Mouse (Mus musculus): Measurements from ENCODE around the gene Slc35f4. TPM values are rescaled to one million over a fixed set of nuclear protein-coding genes. Genes with fewer than 3 reads are reported as not detected.

The Slc35f4 gene
- polyA plus RNA-seq, 1 experiment = 0.30 TPM

DNA sequence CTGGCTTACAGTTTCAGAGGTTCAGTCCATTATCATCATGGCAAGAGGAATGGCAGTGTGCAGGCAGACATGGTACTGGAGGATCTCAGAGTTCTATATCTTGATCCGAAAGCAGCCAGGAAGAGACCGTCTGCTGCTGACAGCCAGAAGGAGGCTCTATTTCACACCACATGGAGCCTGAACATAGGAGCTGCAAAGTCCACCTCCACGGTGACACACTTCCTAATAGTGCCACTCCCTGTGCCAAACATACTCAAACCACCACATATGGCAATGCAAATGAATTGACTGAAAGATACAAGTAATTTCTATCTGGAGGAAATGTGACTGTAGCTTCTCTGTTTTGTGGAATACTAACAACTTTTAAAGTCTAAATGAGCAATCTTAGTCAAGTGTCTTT is 89.0 kb downstream of the Slc35f4 start:
- Histone ChIP-seq H3K36me3 (ENCODE audit: control insufficient read depth, insufficient read depth, low read length, poor library complexity, severe bottlenecking) (no peaks in the 10 kb centered on the region), H3K4me3 (ENCODE audit: low read depth, low read length) (no peak overlapping the region), H3K27ac (ENCODE audit: insufficient read depth, low read length) (no peak overlapping the region), H3K4me1 (ENCODE audit: control insufficient read depth, insufficient read depth, low read length) (no peaks in the 10 kb centered on the region), H3K9me3 (replicated peaks; ENCODE audit: control insufficient read depth, insufficient read depth, low read length, poor library complexity, severe bottlenecking) (no peaks in the 10 kb centered on the region), H3K9ac (ENCODE audit: low read depth, poor library complexity, severe bottlenecking) (no peak overlapping the region), H3K27me3 (ENCODE audit: control insufficient read depth, insufficient read depth, low read length, poor library complexity, severe bottlenecking) (no peaks in the 10 kb centered on the region)
- TF ChIP-seq CTCF (IDR thresholded peaks at IDR 0.05; ENCODE audit: low read depth, low read length) (no peak), EP300 (IDR thresholded peaks at IDR 0.05; ENCODE audit: insufficient read depth, low read depth, low read length) (no peak), POLR2A (IDR thresholded peaks at IDR 0.05; ENCODE audit: insufficient read depth, low read length) (no peak)

DNA sequence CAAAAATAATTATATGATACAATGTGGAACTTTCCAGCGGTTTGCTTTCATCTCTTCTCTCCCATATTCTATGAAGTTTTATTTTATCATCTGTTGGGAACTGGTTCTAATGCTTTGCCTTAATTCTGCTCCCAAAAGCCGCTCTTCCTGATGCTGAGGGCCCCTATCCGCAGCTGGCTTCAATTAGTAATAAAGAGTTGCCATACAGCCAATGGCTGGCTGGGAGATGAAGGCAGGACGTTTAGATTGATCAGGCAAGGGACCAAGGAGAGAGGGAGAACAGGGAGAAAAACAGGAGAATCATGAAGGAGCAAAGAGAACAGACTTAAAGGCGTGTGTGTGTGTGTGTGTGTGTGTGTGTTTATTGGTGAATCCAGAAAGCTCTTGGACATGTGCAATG is 94.0 kb downstream of the Slc35f4 start:
- Histone ChIP-seq H3K4me3 (ENCODE audit: low read depth, low read length) (no peak overlapping the region), H3K9me3 (replicated peaks; ENCODE audit: control insufficient read depth, insufficient read depth, low read length, poor library complexity, severe bottlenecking) (no peaks in the 10 kb centered on the region), H3K27me3 (ENCODE audit: control insufficient read depth, insufficient read depth, low read length, poor library complexity, severe bottlenecking) (no peaks in the 10 kb centered on the region), H3K36me3 (ENCODE audit: control insufficient read depth, insufficient read depth, low read length, poor library complexity, severe bottlenecking) (no peaks in the 10 kb centered on the region), H3K27ac (ENCODE audit: insufficient read depth, low read length) (no peak overlapping the region), H3K4me1 (ENCODE audit: control insufficient read depth, insufficient read depth, low read length) (no peaks in the 10 kb centered on the region), H3K9ac (ENCODE audit: low read depth, poor library complexity, severe bottlenecking) (no peak overlapping the region)
- TF ChIP-seq CTCF (IDR thresholded peaks at IDR 0.05; ENCODE audit: low read depth, low read length) (no peak), EP300 (IDR thresholded peaks at IDR 0.05; ENCODE audit: insufficient read depth, low read depth, low read length) (no peak), POLR2A (IDR thresholded peaks at IDR 0.05; ENCODE audit: insufficient read depth, low read length) (no peak)

DNA sequence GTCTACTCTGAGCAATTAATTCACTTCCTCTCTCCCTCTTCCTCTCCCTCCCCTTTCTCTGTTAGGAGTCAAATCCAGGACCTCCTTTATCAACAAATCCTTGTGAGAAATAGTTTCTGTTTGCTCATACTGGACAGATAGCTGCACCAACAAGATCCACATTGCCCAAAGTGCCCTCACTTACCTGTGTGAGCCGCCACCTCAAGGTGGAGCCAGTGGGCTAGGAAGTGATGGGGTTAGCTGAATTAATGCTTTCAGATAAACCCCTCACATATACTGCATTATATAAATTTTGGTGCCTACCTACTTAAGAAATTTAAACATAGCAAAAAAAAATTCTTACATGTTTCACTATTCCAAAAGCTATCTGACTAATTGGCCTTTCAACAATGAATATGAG is 133.4 kb downstream of the Slc35f4 start:
- Histone ChIP-seq H3K27me3 (ENCODE audit: control insufficient read depth, insufficient read depth, low read length, poor library complexity, severe bottlenecking) (no peaks in the 10 kb centered on the region), H3K9ac (ENCODE audit: low read depth, poor library complexity, severe bottlenecking) (no peak overlapping the region), H3K27ac (ENCODE audit: insufficient read depth, low read length) (no peak overlapping the region), H3K4me1 (ENCODE audit: control insufficient read depth, insufficient read depth, low read length) (no peaks in the 10 kb centered on the region), H3K36me3 (ENCODE audit: control insufficient read depth, insufficient read depth, low read length, poor library complexity, severe bottlenecking) (no peaks in the 10 kb centered on the region), H3K9me3 (replicated peaks; ENCODE audit: control insufficient read depth, insufficient read depth, low read length, poor library complexity, severe bottlenecking) (no peaks in the 10 kb centered on the region), H3K4me3 (ENCODE audit: low read depth, low read length) (no peak overlapping the region)
- TF ChIP-seq EP300 (IDR thresholded peaks at IDR 0.05; ENCODE audit: insufficient read depth, low read depth, low read length) = no peak
- peak; percentile 71 for TF ChIP-seq CTCF (IDR thresholded peaks at IDR 0.05; ENCODE audit: low read depth, low read length)

DNA sequence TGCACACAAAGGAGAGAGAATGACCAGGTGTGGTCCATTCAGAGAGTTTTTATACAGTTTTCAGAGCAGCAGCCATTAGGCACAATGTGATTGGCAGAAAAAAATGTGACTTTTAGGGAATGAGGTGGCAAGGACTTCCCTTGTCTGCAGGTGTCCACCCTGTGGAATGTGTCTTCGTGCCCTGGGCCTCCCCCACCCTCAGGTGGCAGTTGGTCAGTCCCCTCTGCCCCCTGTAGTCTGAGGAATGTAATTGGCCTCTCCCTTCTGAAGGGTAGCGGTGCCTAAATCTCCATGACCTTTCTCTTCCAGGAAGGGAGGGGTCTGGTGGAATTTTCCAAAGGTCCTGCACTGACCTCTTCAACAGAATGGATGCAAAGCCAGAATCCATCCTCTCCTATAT is 163.7 kb downstream of the Slc35f4 start:
- Histone ChIP-seq H3K27ac (ENCODE audit: insufficient read depth, low read length) (peak overlapping the region; percentile 35), H3K4me3 (ENCODE audit: low read depth, low read length) (no peak overlapping the region), H3K27me3 (ENCODE audit: control insufficient read depth, insufficient read depth, low read length, poor library complexity, severe bottlenecking) (no peaks in the 10 kb centered on the region), H3K4me1 (ENCODE audit: control insufficient read depth, insufficient read depth, low read length) (no peaks in the 10 kb centered on the region), H3K36me3 (ENCODE audit: control insufficient read depth, insufficient read depth, low read length, poor library complexity, severe bottlenecking) (no peaks in the 10 kb centered on the region), H3K9ac (ENCODE audit: low read depth, poor library complexity, severe bottlenecking) (no peak overlapping the region), H3K9me3 (replicated peaks; ENCODE audit: control insufficient read depth, insufficient read depth, low read length, poor library complexity, severe bottlenecking) (no peaks in the 10 kb centered on the region)
- no peak for TF ChIP-seq CTCF (IDR thresholded peaks at IDR 0.05; ENCODE audit: low read depth, low read length)
- peak; percentile 91 for TF ChIP-seq EP300 (IDR thresholded peaks at IDR 0.05; ENCODE audit: insufficient read depth, low read depth, low read length)
- TF ChIP-seq POLR2A (IDR thresholded peaks at IDR 0.05; ENCODE audit: insufficient read depth, low read length) = no peak

DNA sequence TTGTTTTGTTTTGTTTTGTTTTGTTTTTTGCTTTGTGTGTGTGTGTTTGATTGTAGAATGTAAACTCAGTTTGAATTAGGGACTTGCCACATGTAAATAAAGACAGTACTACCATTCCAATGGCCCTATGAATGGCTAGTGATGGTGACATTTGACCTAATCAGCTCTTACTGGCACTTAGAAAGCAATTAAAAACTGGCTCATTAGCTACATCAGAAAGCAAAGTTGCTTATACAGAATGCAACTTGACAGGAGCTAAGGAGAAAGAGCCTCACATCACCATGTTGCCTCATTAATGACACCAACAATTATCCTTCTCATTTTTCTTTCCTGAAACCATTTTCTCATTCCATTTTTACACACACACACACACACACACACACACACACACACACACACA is 170.3 kb downstream of the Slc35f4 start:
- no peak overlapping the region for H3K9ac ChIP-seq (ENCODE audit: low read depth, poor library complexity, severe bottlenecking)
- H3K9me3 ChIP-seq (replicated peaks; ENCODE audit: control insufficient read depth, insufficient read depth, low read length, poor library complexity, severe bottlenecking) = no peaks in the 10 kb centered on the region
- no peak overlapping the region for H3K4me3 ChIP-seq (ENCODE audit: low read depth, low read length)
- no peaks in the 10 kb centered on the region for H3K36me3 ChIP-seq (ENCODE audit: control insufficient read depth, insufficient read depth, low read length, poor library complexity, severe bottlenecking)
- H3K4me1 ChIP-seq (ENCODE audit: control insufficient read depth, insufficient read depth, low read length) = no peaks in the 10 kb centered on the region
- no peak overlapping the region for H3K27ac ChIP-seq (ENCODE audit: insufficient read depth, low read length)
- no peak for TF ChIP-seq EP300 (IDR thresholded peaks at IDR 0.05; ENCODE audit: insufficient read depth, low read depth, low read length)
- TF ChIP-seq CTCF (IDR thresholded peaks at IDR 0.05; ENCODE audit: low read depth, low read length) = no peak
- no peak for TF ChIP-seq POLR2A (IDR thresholded peaks at IDR 0.05; ENCODE audit: insufficient read depth, low read length)
- H3K27me3 ChIP-seq (ENCODE audit: control insufficient read depth, insufficient read depth, low read length, poor library complexity, severe bottlenecking) = no peaks in the 10 kb centered on the region

DNA sequence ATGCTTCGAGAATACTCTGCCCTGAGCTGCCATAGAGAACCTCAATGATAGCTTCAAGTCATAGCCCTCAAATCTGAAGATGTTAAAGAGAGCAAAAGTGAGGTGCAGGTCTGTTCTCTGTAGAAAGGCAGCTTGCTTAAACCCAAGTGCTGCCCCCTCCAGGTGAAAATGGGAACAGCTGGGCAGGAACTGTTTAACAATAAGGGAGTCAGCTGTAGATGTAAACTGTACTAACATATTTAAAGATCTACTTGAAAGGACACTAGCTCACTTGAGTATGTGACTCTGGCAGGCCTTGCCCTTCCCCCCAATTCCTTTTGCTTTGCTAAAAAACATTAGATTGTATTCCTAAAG is 177.0 kb downstream of the Slc35f4 start:
- no peaks in the 10 kb centered on the region for H3K36me3 ChIP-seq (ENCODE audit: control insufficient read depth, insufficient read depth, low read length, poor library complexity, severe bottlenecking)
- no peak overlapping the region for H3K4me3 ChIP-seq (ENCODE audit: low read depth, low read length)
- no peaks in the 10 kb centered on the region for H3K4me1 ChIP-seq (ENCODE audit: control insufficient read depth, insufficient read depth, low read length)
- no peak for TF ChIP-seq POLR2A (IDR thresholded peaks at IDR 0.05; ENCODE audit: insufficient read depth, low read length)
- TF ChIP-seq EP300 (IDR thresholded peaks at IDR 0.05; ENCODE audit: insufficient read depth, low read depth, low read length) = no peak
- TF ChIP-seq CTCF (IDR thresholded peaks at IDR 0.05; ENCODE audit: low read depth, low read length) = peak; percentile 37
- H3K27me3 ChIP-seq (ENCODE audit: control insufficient read depth, insufficient read depth, low read length, poor library complexity, severe bottlenecking) = no peaks in the 10 kb centered on the region
- H3K9me3 ChIP-seq (replicated peaks; ENCODE audit: control insufficient read depth, insufficient read depth, low read length, poor library complexity, severe bottlenecking) = no peaks in the 10 kb centered on the region
- H3K9ac ChIP-seq (ENCODE audit: low read depth, poor library complexity, severe bottlenecking) = no peak overlapping the region
- H3K27ac ChIP-seq (ENCODE audit: insufficient read depth, low read length) = no peak overlapping the region

Measured in ES-Bruce4 (cell line).